Mouse (Mus musculus): ENCODE data around the gene Krt222. TPM values are rescaled to one million over a fixed set of nuclear protein-coding genes. Genes with fewer than 3 reads are reported as not detected.
A peak's percentile ranks its signal among the peaks of the same experiment; 100 is the strongest.

Gene Krt222
- polyA plus RNA-seq, 2 experiments from 2014 or later = 1.4 to 2.1 TPM

DNA sequence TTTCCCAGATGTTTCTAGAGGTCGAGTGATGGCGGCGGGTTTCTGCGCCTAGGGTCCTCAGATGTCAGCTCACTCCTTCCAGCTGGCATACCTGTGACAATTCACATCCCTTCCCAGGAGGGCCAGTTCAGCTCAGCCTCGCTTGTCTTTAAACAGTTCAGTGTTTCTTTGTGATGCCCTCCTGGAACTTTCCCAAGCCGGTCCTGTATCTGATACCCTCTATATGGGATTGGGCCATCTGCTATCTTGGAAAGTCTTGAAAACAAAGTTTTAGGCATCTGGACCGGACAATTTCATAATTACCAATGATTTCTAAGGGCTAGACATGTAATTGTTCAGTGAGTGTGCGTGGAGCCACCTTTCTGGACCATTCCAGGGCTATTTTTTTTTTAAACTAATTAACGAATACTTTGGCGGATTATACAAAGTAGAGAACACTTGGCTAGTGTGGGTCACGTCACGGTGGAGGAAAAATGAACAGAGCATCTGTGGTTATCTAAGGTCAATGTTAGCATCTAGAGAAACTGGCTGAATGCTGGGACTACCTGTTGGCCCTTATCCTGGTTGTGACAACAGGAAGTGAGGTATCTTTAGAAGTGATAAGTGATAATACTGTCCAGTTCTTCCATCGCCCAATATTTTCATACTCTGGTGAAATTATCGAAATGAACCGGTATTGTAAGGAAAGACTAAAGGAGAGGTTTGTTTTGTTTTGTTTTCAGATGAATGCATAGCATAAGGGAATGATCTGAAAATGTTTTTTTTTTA lies 12.7 kb downstream of the Krt222 start:
- ATAC-seq = peak; percentile 21

DNA sequence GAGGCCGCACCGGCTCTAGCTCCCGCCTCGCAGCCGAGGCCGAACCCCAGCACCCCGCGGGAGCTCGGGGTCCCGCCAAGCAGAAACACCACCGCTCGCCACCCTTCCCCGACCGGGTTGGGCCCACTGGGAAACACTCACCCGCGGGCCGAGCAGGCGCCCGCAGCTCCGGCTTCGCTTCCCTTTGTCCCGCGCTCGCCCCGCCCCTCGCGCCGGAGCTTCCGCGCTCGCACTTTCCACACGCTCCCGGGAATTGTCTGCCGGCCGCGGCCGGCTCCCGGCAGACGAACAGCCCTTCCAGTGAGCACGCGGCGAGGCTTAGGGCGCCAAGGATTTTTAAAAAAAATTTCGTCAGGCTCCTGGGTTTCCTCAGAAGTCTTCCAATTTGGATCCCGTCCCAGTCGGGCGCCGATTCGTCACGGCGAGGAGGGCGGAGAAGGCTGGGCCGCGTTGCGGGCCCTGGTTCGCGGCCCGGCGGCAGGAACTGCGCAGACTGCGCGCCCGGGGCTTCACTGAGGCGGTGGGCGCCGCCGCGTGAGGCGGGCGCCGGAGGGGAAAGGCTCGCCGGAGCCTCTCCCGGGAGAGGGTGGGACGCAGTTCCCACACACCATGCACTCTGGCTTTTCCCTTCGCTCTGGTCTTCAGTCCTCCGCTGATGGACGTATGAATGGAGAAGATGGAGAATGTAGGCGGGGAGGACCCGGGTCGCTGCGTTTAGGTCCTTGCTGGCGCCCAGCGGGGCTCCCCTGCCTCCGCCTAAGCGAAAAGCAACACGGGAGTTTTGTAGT lies 13.4 kb downstream of the Krt222 start, which contains the start of gene Smarce1:
Gene Smarce1 (minus strand): TSS at position 757 of the 788 bp plus-strand sequence.
- peak; percentile 87 for ATAC-seq

DNA sequence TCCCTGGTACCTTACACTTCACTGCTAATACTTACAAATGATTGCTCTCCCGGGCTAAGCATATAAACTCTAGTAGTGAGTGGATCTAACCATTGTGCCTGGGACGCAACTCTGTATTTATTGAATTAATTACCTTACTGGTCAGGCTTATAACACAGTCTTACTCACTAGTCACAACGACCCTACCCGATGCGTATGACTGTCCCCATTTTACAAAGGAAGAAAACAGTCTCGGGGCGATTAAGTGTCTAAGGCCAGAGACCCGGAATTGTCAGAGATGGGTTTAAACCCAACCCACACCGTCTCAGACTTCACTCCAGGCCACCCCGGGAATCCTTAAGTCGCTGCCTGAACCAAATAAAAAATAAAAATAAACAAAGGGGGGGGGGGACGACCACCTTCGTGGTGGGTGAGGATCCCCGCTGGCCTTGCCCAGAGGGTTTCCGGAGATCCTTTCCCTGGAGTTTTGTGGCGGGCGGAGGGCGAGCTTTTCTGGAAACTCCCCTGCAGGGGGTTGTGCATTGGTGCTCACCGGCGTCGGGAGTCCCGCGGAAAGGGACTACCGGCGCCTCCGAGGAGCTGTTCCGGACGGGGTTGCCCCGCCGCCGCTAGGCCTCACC lies 14.1 kb downstream of the Krt222 start:
- ATAC-seq = peak; percentile 68

DNA sequence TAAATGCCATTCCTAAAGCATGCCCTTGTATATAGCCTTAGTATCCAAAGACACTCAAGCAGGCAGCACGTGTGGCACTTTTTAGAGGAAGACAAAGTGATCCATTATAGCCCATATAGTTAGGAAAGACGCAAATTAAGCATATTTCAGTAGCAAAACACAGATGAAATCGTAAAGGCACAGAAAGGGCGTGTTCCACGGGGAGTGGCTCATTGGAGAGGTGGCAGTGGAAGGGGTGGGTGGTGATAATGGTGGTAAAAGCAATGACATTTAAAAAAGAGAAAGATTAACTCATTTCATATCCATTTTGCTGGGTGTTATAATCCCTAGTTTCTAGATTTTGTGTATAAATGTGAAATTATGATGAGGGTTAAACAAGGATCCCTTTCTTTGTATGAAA lies 17.6 kb downstream of the Krt222 start:
- ATAC-seq = no peak

DNA sequence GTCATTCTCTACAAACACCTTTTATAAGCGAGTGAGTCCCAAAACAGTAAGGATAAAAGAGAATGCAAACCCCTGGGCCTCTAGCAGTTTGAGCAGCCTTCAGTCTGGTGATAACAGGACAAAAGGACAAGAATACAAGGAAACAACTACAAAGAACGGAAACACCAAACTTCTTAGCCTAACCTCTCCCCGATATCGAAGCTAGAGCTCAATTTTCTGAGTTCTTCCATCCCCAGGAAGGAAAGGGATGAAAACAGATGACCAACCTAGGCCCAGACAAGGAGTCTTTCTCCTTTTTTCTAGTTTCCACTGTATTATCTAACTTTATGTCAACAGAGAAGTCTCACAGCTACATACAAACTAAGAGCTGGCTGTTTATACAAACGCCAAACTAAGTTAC lies 20.6 kb downstream of the Krt222 start:
- no peak for ATAC-seq

DNA sequence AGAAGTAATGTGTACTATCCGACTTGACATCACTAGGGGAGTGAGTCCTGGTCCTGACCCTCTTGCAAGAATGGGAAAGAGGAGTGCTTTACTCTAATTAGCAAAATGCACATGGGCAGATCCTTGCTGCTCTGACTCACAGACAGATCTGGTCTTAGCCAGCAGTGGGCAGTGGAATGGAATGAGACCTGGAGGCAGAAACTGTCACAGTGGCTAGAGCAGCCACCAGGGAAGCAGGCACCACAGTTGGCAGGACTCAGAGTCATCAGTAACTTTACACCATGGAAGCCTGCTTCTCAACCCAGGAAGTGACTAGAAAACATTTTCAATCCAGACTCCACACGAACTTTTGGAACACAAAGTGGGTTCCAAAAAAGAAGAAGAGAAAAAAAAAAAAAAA lies 22.1 kb downstream of the Krt222 start:
- ATAC-seq = no peak

DNA sequence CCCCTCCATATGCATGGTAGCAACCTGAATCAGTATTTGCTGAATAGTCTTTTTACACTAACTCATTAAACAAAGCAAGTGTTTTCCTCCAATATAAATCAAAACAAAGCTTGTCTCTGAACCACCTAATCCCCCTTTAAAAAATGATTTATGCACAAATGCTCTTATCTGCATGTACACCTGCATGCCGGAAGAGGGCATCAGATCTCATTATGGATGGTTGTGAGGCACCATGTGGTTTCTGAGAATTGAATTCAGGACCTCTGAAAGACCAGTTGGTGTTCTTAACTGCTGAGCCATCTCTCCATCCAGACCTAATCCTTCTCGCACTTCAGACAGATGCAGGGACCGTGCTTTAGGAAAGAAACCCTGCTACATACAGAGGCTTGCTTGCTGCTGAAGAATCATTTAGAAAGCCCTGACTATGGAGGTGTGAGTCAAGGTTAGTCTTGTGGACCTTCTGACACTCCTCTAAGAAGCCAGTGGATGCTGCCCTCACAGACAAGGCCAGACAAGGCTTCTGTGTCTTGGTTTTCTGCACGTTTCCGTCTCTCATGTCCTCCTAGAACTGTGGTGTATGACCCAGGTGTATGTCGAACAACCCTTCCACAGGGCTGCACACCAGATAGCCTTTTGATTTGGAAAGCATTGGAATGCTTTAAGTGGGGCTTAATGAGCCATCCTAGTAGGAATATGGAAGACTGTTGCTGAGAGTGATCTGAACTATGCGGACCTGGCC lies 26.5 kb downstream of the Krt222 start:
- no peak for ATAC-seq

DNA sequence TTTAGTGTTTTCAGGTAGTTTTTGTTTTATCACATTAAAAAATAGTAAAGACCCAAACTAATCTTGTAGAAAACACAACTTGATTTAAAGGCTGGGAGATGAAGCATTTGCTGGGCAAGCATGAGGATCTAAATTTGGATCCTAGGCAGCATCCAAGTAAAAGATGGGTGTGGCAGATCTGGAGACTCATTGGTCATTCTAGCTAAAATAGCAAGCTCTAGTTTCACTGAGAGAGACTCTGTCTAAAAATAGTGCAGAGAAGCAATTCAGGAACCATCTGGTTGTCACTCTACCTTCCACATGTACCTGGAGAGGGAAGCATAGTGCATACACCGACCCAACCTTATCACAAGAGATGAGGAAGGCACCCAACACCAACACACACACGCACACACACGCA lies 27.7 kb downstream of the Krt222 start:
- ATAC-seq = no peak

DNA sequence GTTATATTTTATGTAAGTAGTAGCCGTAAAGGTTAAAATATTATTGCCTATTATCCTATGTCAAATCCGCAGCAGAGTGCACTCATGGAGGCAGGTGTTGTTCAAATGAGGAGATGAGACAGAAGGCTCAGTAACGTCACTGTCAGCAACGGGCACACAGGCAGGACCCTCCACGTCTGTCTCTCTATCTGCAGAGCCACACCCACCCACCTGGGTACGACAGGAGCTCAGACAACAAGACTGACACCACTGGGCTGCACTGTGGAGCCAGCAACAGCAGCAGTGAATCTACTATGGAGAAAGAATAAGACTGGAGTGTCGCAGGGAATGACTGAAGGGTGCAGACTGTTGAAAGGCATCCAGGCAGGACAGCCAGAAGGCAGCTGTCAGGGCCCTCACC lies 31.2 kb downstream of the Krt222 start:
- no peak for ATAC-seq

DNA sequence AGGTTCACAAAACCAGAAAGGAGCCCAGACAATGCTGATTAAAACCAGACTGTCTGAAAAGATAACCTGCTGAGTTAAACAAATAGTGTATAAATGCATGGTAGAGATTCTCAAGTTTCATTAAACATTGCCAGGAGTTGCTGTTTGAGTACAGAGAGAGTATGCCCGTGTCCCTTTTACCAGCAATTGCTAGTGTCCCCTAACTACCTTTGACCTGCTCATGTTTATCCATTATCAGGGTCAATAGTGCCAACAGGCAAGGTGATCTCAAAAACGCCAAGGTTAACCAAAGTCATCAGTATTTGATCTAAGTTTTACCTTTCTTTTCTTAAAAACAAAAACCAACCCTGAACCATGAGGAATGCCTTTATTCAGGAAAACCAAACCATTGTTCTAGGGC lies 31.9 kb downstream of the Krt222 start:
- no peak for ATAC-seq

DNA sequence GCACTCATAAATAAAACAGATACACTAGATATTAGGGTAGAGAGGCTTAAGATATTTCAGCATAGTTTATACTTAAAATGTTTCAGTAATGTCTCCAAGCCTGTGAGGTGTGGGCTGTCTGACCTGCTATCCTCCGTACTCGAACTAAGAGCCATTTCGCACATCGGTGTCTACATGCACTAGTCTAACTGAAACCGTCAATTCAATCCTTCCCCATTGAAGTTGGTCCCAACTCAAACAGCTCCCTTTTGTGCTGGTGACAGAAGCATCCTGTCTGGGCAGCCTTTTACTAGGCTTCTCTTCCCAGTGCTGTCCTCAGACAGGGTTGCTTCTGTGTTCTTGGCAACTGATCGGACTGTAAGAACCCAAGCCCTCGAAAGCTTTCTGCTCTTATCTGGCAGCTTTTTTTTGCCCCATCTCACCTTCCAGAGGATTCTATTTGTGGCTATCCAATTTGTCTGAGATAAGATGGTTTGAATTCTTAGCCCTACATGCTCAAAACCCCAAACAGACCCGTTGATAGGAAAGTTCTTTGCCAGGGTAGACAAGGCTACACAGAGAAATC lies 35.7 kb downstream of the Krt222 start:
- no peak for ATAC-seq

DNA sequence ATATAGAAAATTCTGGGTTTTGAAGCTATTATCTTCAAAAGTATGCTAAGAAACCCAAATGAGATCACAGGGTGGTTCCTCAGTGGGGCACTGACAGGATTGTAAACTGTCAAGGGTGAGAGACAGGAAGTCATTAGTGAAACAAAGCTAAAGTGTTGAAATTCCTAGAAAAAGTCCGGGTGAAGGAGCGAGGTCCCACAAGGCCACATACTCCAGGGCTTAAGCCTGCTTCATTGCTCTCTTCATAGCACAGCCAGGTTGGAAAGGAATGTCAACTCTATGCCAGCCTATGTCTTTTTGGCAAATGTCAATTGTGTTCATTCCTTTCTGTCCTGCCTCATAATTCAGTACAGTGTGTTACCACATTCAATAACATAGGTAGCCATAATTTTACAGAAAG lies 36.4 kb downstream of the Krt222 start:
- peak; percentile 14 for ATAC-seq

DNA sequence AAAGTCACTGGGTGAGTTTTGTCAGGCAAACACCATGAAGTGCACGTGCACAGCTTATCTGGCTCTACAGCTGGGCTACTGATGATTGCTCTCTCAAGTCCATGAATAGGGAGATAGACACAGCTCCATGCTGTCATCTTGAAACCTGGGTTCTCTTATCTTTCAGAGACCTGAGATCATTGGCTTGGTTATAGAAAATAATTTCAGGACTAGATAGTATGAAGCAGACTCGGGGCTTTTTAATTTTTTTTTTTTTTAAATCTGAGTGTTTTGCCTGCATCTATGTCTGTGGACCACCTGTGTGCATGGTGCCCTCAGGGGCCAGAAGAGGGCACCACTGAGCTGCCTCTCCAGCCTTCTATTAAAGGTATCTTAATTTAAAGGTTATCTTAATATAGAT lies 36.9 kb downstream of the Krt222 start:
- no peak for ATAC-seq

DNA sequence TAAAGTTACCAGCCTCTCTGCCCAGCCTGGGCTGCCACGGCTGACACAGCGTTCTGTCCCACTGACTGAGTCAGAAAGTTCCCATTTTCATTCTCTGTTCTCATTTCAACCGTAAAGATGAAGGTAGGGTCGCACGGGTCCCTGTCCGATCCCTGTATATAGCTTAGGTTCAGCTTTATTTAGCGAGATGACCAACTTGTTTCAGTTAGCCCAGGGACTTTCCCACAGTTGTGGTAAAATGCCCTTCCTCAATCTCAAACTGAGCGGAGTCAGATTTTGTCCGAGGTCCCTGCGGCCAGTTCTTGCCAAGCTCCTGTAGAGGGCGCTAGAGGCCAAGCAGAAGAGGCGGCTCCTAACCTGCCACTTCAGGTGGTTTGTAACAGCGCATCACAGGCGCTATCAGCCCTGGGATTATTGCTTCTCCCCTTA lies 54.7 kb downstream of the Krt222 start:
- ATAC-seq = peak; percentile 88

DNA sequence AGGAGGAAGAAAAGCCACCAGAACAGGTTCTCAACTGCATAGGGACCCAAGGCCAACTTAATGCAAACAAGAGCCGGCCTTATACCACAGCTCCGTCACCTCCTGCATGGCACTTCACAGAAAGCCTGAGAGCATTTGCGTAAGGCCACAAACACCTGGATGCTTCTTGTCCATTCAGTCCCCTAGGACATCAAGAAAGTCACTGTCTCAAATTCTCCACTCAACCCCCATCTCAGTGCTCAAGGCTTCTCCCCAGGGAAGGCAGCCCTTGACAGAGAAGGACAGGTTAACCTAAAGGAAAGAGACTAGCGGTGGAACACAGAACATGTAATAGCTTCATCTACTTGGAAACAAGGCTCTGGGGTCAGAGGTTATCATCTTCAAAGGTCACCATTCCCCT lies 56.5 kb downstream of the Krt222 start:
- ATAC-seq = no peak

DNA sequence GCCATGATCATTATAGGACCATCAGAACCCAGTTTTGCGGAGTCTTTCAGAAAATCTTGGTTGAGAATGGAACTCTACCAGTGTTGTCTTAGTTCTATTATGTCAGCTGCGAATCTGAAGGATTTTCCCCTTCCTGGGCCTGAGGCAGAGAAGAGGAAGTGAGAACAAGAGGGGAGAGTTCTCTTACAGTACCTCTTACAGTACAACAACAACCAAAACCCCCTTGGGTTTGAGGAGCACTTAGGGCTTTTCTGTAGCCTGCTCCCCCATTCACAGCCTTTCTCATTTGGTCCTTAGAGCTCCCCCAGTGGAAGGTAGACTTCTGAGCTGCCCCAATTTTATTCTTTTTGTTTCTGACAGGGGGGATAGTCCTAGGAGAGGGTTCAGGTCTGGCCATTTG lies 57.0 kb downstream of the Krt222 start:
- ATAC-seq = peak; percentile 38

Other genes with a start within 250 kb of the Krt222 start
- gene Top2a, start 219.9 kb downstream of the Krt222 start, polyA plus RNA-seq (2017; shearing (Covaris generic)) = 10 to 100 TPM; 39.6 to 58.8 TPM
- 10 to 100 TPM; 12.6 to 20.7 TPM for gene Igfbp4, start 202.8 kb downstream of the Krt222 start, polyA plus RNA-seq (2017; shearing (Covaris generic))
- under 1 TPM in 1 of 2 experiments, not detected in 1; 0.35 TPM for gene Tns4, start 154.8 kb downstream of the Krt222 start, polyA plus RNA-seq (2017; shearing (Covaris generic))
- 100 to 1,000 TPM; 277 to 361 TPM for gene Ccr7, start 89.0 kb downstream of the Krt222 start, polyA plus RNA-seq (2017; shearing (Covaris generic))
- 100 to 1,000 TPM; 179 to 201 TPM for gene Smarce1, start 13.1 kb downstream of the Krt222 start, polyA plus RNA-seq (2017; shearing (Covaris generic))
- gene Krt24, start 41.2 kb upstream of the Krt222 start, polyA plus RNA-seq (2017; shearing (Covaris generic)) = not detected
- not detected for gene Krt25, start 78.9 kb upstream of the Krt222 start, polyA plus RNA-seq (2017; shearing (Covaris generic))
- gene Krt26, start 93.9 kb upstream of the Krt222 start, polyA plus RNA-seq (2017; shearing (Covaris generic)) = not detected
- not detected for gene Krt27, start 107.0 kb upstream of the Krt222 start, polyA plus RNA-seq (2017; shearing (Covaris generic))
- gene Krt28, start 130.8 kb upstream of the Krt222 start, polyA plus RNA-seq (2017; shearing (Covaris generic)) = not detected
- 1 to 10 TPM; 8.8 to 9.7 TPM for gene Krt10, start 145.3 kb upstream of the Krt222 start, polyA plus RNA-seq (2017; shearing (Covaris generic))
- gene Krt12, start 178.2 kb upstream of the Krt222 start, polyA plus RNA-seq (2017; shearing (Covaris generic)) = not detected
- gene Krt20, start 194.1 kb upstream of the Krt222 start, polyA plus RNA-seq (2017; shearing (Covaris generic)) = not detected
- not detected for gene Krt23, start 249.1 kb upstream of the Krt222 start, polyA plus RNA-seq (2017; shearing (Covaris generic))